Mouse (Mus musculus): ENCODE data around the gene Gm20431.

DNA sequence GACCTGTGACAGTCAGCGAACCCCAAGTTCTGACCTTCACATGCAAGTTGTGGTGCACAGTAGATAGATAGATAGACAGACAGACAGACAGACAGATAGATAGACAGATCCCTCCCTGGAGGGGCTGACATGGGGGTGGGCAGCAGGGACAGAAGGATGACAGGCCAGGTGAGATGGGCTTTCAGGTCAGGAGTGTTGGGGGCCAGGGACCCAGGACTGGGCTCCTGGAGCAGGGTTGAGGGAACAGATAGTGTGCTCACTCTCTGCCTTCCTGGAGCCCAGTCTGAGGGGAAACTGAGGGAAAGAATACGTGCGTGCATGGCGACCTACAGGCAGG is 25.9 kb upstream of the Gm20431 start:
- TF ChIP-seq CTCF (IDR thresholded peaks at IDR 0.05; ENCODE audit: borderline replicate concordance, control insufficient read depth, extremely low read depth, insufficient read depth, low read length, poor library complexity) (no peak), POLR2A (IDR thresholded peaks at IDR 0.05; ENCODE audit: control insufficient read depth, extremely low read depth, insufficient read depth, low read length, poor library complexity) (no peak)

All from thymus, adult 2 months (tissue).